Mouse (Mus musculus): ENCODE results near the gene Kif6. TPM values are rescaled to one million over a fixed set of nuclear protein-coding genes. Genes with fewer than 3 reads are reported as not detected.

The Kif6 gene
- polyA plus RNA-seq, 1 experiment from 2014 or later = 3.3 TPM

DNA sequence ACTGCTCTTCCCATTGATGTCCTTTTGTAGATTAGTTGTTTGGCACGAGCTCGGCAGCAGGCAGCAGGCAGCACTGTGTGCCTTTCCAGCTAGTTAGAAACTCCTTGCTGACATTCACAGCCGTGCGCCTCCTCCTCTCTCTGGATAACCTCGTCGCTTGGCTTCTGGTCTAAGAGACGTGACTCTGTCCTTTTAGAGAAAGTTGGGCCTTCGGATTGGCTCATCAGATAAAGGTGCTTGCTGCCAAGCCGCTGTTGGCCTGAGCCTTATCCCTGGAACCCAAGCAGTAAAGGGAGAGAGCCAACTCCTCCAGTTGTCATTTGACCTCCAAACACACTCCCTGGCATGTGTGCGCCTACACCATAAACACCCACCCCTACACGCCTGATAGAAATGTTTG is 123.4 kb downstream of the Kif6 start:
- H3K9ac ChIP-seq (replicated peaks; ENCODE audit: low read depth, low read length) = no peak overlapping the region
- H3K4me1 ChIP-seq (replicated peaks; ENCODE audit: control insufficient read depth, insufficient read depth, low read length) = no peaks in the 10 kb centered on the region; the same call in 1 of the 2 replicates
- no peaks in the 10 kb centered on the region; the same call in 1 of the 2 replicates for H3K9me3 ChIP-seq (ENCODE audit: control insufficient read depth, low read length)
- H3K27me3 ChIP-seq (replicated peaks; ENCODE audit: control insufficient read depth, insufficient read depth, low read length) = no peaks in the 10 kb centered on the region
- H3K4me3 ChIP-seq (replicated peaks; ENCODE audit: low read length) = no peak overlapping the region
- WGBS = 73% methylated on average over 11 of the region's 11 CpGs
- ATAC-seq = no peak
- H3K27ac ChIP-seq (ENCODE audit: low read length) = no peak overlapping the region
- H3K4me2 ChIP-seq (ENCODE audit: low read length) = no peak overlapping the region
- H3K36me3 ChIP-seq (ENCODE audit: control insufficient read depth, insufficient read depth) = no peaks in the 10 kb centered on the region

DNA sequence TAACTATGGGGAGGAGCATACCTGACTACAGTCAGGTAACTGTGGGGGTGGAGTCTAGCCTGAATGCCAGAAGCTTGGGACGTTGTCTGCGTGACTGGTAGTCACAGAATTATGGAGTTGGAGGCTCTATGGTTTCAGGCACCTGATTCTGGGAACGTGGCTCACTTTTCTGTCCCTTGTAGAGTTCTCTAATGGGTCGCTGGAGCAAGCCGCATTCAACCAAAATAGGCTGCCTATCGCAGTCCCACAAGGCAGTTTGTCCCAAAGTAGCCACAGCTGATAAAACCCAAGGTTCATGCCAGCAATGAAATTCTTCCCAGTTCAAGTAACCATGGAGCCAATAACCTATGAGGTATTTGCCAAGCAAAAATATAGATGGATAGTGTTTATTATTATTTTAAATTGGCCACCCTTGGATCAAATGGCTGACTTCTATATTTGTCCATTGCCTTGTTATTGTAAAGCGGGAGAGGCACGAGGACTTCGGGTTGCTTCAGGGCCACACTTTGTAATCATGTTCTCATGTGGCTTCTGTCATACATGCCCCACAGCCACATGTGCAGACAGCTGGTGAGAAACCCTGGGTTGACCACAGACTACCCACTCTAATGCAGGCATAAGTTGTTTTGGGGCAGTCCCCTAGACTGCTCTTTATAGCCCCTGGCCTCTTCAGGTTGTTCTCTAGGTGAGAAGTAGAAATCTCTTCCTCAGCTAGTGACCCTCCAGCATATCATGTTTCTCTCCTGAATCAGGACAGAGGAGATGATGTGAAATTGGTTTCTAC is 125.2 kb downstream of the Kif6 start:
- no peak overlapping the region for H3K4me2 ChIP-seq (ENCODE audit: low read length)
- H3K36me3 ChIP-seq (ENCODE audit: control insufficient read depth, insufficient read depth) = no peaks in the 10 kb centered on the region
- no peak overlapping the region for H3K27ac ChIP-seq (ENCODE audit: low read length)
- 88% methylated on average over 9 of the region's 9 CpGs for WGBS
- ATAC-seq = no peak
- no peaks in the 10 kb centered on the region for H3K27me3 ChIP-seq (replicated peaks; ENCODE audit: control insufficient read depth, insufficient read depth, low read length)
- H3K9me3 ChIP-seq (ENCODE audit: control insufficient read depth, low read length) = no peaks in the 10 kb centered on the region; the same call in 1 of the 2 replicates
- H3K4me1 ChIP-seq (replicated peaks; ENCODE audit: control insufficient read depth, insufficient read depth, low read length) = no peaks in the 10 kb centered on the region; the same call in 1 of the 2 replicates
- no peak overlapping the region for H3K4me3 ChIP-seq (replicated peaks; ENCODE audit: low read length)
- no peak overlapping the region for H3K9ac ChIP-seq (replicated peaks; ENCODE audit: low read depth, low read length)

DNA sequence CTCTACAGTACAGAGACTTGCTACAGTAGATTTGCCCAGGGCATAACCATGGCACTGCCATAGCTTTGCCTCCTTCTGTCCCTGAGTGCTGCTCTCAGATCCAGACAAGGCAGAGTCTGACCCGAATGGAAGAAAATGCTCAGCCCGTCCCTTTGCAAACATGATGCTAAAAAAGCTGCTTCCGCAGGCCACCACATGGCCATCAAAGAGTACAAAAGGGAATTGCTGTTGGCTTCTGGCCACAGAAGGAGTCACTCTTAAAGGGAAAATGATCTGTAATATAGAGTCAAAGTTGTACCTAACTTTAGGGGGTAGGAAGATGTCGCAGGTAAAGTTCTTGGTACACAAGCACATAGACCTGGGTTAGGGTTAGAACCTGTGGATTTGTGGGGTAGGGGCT is 126.2 kb downstream of the Kif6 start:
- no peak overlapping the region for H3K4me3 ChIP-seq (replicated peaks; ENCODE audit: low read length)
- no peaks in the 10 kb centered on the region for H3K27me3 ChIP-seq (replicated peaks; ENCODE audit: control insufficient read depth, insufficient read depth, low read length)

DNA sequence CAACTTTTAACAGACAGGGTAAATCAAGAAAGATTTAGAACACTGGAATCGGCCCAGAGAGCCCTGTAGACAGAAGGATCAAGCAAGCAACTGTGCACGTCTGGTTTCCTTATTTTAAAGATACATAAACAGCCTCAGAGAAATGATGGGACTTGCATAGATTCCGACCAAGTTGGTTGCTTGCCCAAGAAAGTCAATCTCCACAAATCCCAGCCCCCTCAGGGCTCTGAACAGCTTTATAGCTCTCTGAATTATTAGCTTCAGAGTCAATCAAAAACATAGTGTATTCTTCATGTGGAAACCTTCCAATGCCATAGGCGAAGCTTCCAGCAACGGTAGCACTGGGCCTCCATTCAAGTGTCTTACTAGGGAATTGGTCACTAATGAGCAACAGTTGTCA is 127.0 kb downstream of the Kif6 start:
- Histone ChIP-seq H3K27me3 (replicated peaks; ENCODE audit: control insufficient read depth, insufficient read depth, low read length) (no peaks in the 10 kb centered on the region), H3K27ac (ENCODE audit: low read length) (no peak overlapping the region), H3K9me3 (ENCODE audit: control insufficient read depth, low read length) (peaks cover 3% of the 10 kb centered on the region; the same call in 1 of the 2 replicates), H3K4me1 (replicated peaks; ENCODE audit: control insufficient read depth, insufficient read depth, low read length) (no peaks in the 10 kb centered on the region; the same call in 1 of the 2 replicates), H3K36me3 (ENCODE audit: control insufficient read depth, insufficient read depth) (no peaks in the 10 kb centered on the region), H3K9ac (replicated peaks; ENCODE audit: low read depth, low read length) (no peak overlapping the region), H3K4me3 (replicated peaks; ENCODE audit: low read length) (no peak overlapping the region), H3K4me2 (ENCODE audit: low read length) (no peak overlapping the region)
- ATAC-seq = no peak
- WGBS = 76% methylated on average over 5 of the region's 5 CpGs

More for the DNA sequence above, 126.2 kb downstream of the Kif6 start:
- H3K27ac ChIP-seq (ENCODE audit: low read length) = no peak overlapping the region
- no peak overlapping the region for H3K4me2 ChIP-seq (ENCODE audit: low read length)
- no peaks in the 10 kb centered on the region; the same call in 1 of the 2 replicates for H3K9me3 ChIP-seq (ENCODE audit: control insufficient read depth, low read length)
- WGBS = 87% methylated on average over 4 of the region's 4 CpGs
- H3K36me3 ChIP-seq (ENCODE audit: control insufficient read depth, insufficient read depth) = no peaks in the 10 kb centered on the region
- no peaks in the 10 kb centered on the region; the same call in 1 of the 2 replicates for H3K4me1 ChIP-seq (replicated peaks; ENCODE audit: control insufficient read depth, insufficient read depth, low read length)
- no peak overlapping the region for H3K9ac ChIP-seq (replicated peaks; ENCODE audit: low read depth, low read length)
- no peak for ATAC-seq

DNA sequence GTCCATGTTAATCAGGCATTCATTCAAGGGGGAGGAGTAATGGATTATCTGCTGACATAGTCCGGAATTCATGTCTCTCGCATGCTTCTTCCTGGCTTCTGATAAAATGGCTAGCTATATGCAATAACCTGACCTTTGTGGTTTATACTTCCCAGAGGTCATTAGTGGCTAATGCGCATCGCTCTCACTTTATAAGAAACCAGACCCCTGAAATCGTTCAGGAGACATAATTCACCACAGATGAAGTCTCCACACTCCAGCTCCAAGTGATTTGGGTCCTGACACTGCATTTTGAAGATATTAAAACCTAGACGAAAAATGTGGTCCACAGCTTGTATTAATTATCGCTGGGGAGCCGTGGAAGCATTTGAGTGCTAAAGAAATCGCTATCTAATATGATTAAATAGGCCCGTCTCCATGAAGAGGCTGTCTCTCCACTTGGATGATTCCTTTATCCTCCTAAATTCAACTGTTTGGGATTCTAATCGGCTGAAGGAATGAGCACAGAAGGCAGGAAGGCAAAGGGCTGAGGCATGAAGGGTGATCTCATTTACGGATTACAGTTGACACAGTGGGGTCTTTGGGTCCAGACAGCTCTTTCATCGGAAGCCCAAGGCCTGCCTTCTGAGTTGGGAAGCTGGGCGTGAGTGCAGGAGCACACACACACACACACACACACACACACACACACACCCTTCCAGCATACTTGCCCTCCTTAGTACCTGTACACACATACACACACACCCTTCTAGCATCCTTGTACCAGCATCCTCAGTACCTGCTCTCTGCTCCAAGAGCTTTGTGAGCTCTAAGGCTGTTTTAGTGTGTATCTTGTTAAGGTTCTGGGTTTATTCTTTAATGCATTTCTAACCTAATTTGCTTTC is 128.9 kb downstream of the Kif6 start:
- no peak for ATAC-seq
- Histone ChIP-seq H3K9ac (replicated peaks; ENCODE audit: low read depth, low read length) (no peak overlapping the region), H3K36me3 (ENCODE audit: control insufficient read depth, insufficient read depth) (no peaks in the 10 kb centered on the region), H3K9me3 (ENCODE audit: control insufficient read depth, low read length) (peaks cover 4% of the 10 kb centered on the region; the same call in 1 of the 2 replicates), H3K27ac (ENCODE audit: low read length) (no peak overlapping the region), H3K4me2 (ENCODE audit: low read length) (no peak overlapping the region), H3K27me3 (replicated peaks; ENCODE audit: control insufficient read depth, insufficient read depth, low read length) (no peaks in the 10 kb centered on the region), H3K4me3 (replicated peaks; ENCODE audit: low read length) (no peak overlapping the region), H3K4me1 (replicated peaks; ENCODE audit: control insufficient read depth, insufficient read depth, low read length) (no peaks in the 10 kb centered on the region)
- WGBS = 45% methylated on average over 14 of the region's 14 CpGs

DNA sequence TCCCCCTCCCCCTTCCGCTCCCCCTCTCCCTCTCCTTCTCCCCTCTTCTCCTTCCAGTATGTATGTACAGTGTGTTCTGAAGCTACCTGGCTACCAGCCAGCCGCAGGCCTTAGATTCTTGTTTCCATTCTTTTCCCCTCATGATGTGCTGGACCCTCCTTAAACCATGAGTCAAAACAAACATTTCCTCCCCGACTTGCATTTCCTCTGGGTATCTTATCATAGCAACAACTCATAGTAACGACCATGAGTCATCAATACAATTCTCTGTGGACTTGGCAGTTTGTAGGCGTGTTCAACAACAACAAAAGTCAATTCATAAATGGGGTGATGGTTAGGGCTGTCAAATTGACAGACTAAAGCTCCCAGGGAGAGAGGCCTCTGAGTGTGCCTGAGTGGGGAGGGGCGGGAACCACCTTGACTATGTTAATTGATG is 136.0 kb downstream of the Kif6 start:
- WGBS = 75% methylated on average over 6 of the region's 6 CpGs
- H3K9me3 ChIP-seq (ENCODE audit: control insufficient read depth, low read length) = peaks cover 4% of the 10 kb centered on the region; the same call in 1 of the 2 replicates
- no peaks in the 10 kb centered on the region for H3K27me3 ChIP-seq (replicated peaks; ENCODE audit: control insufficient read depth, insufficient read depth, low read length)

DNA sequence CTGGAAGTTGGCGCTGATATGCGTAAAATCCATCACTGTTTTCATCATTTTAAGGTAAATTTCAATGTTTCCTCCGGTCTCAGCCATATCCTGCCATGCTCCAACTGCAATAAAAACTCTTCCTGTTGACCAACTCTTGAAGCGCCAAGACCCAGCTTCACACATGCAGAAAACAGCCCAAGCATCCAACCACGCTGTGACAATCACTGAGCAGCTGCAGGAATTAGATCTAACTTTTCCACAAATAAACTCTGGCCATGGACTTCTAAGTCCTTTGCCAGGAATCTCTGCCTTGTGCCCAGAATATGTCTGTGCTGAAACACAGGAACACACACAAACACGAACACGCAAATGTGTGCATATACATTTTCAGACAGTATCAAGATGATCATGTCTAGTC is 138.9 kb downstream of the Kif6 start:
- Histone ChIP-seq H3K9me3 (ENCODE audit: control insufficient read depth, low read length) (no peaks in the 10 kb centered on the region), H3K4me1 (replicated peaks; ENCODE audit: control insufficient read depth, insufficient read depth, low read length) (no peaks in the 10 kb centered on the region), H3K27me3 (replicated peaks; ENCODE audit: control insufficient read depth, insufficient read depth, low read length) (no peaks in the 10 kb centered on the region), H3K4me3 (replicated peaks; ENCODE audit: low read length) (no peak overlapping the region), H3K27ac (ENCODE audit: low read length) (no peak overlapping the region), H3K9ac (replicated peaks; ENCODE audit: low read depth, low read length) (no peak overlapping the region), H3K4me2 (ENCODE audit: low read length) (no peak overlapping the region), H3K36me3 (ENCODE audit: control insufficient read depth, insufficient read depth) (no peaks in the 10 kb centered on the region)
- ATAC-seq = no peak
- WGBS = 91% methylated on average over 7 of the region's 7 CpGs

More for the DNA sequence above, 136.0 kb downstream of the Kif6 start:
- Histone ChIP-seq H3K36me3 (ENCODE audit: control insufficient read depth, insufficient read depth) (no peaks in the 10 kb centered on the region), H3K4me1 (replicated peaks; ENCODE audit: control insufficient read depth, insufficient read depth, low read length) (no peaks in the 10 kb centered on the region), H3K4me2 (ENCODE audit: low read length) (no peak overlapping the region), H3K27ac (ENCODE audit: low read length) (no peak overlapping the region), H3K4me3 (replicated peaks; ENCODE audit: low read length) (no peak overlapping the region), H3K9ac (replicated peaks; ENCODE audit: low read depth, low read length) (no peak overlapping the region)
- no peak for ATAC-seq

DNA sequence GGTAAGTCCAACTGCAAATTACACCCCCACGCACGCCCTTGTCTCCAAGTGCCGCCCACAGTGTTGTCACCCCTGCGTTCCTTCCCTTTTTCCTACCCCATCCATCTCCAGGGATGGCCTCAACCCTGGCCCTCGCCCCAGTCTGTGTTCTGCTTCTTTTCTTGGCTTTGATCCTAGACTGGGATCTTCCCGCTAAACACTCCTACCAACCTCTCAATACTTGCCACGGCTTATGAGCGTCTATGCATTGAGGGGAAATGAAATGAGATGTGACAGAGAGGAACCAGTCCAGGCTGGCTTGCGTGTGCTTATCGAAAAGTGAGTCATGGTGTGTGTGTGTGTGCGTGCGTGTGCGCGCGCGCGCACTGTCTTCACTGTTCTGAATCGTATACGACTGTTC is 141.9 kb downstream of the Kif6 start:
- no peaks in the 10 kb centered on the region for H3K4me1 ChIP-seq (replicated peaks; ENCODE audit: control insufficient read depth, insufficient read depth, low read length)
- H3K27me3 ChIP-seq (replicated peaks; ENCODE audit: control insufficient read depth, insufficient read depth, low read length) = no peaks in the 10 kb centered on the region
- no peaks in the 10 kb centered on the region for H3K9me3 ChIP-seq (ENCODE audit: control insufficient read depth, low read length)
- no peak overlapping the region for H3K9ac ChIP-seq (replicated peaks; ENCODE audit: low read depth, low read length)
- peak; percentile 49 for ATAC-seq
- no peaks in the 10 kb centered on the region for H3K36me3 ChIP-seq (ENCODE audit: control insufficient read depth, insufficient read depth)
- no peak overlapping the region for H3K27ac ChIP-seq (ENCODE audit: low read length)
- no peak overlapping the region for H3K4me2 ChIP-seq (ENCODE audit: low read length)
- 83% methylated on average over 19 of the region's 19 CpGs for WGBS
- H3K4me3 ChIP-seq (replicated peaks; ENCODE audit: low read length) = no peak overlapping the region

DNA sequence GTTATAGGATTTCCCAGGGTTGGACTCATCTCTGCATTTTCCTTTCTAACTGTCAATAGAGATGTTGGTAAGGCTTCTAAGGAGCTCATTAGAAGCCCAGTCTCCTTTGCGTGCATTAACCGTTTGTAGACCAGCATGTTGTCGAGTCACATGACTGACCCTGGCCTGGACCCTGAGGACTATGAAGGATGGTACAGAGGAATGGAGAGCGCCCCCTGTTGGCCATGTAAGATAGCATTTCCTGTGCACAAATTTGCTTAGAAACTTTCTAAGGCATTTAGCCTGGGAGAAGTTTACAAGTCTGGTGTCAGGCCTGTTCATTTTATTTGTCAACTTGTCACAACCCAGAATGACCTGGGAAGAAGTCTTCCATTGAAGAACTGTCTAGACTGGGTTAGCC is 144.1 kb downstream of the Kif6 start:
- WGBS = 77% methylated on average over 4 of the region's 4 CpGs
- H3K9ac ChIP-seq (replicated peaks; ENCODE audit: low read depth, low read length) = no peak overlapping the region

More for the DNA sequence above, 144.1 kb downstream of the Kif6 start:
- no peak for ATAC-seq
- Histone ChIP-seq H3K36me3 (ENCODE audit: control insufficient read depth, insufficient read depth) (no peaks in the 10 kb centered on the region), H3K27me3 (replicated peaks; ENCODE audit: control insufficient read depth, insufficient read depth, low read length) (no peaks in the 10 kb centered on the region), H3K27ac (ENCODE audit: low read length) (no peak overlapping the region), H3K4me2 (ENCODE audit: low read length) (no peak overlapping the region), H3K9me3 (ENCODE audit: control insufficient read depth, low read length) (no peaks in the 10 kb centered on the region), H3K4me3 (replicated peaks; ENCODE audit: low read length) (no peak overlapping the region), H3K4me1 (replicated peaks; ENCODE audit: control insufficient read depth, insufficient read depth, low read length) (no peaks in the 10 kb centered on the region)
